ENCODE assay signal across 9 mouse cellular contexts in the genomic region with DNA sequence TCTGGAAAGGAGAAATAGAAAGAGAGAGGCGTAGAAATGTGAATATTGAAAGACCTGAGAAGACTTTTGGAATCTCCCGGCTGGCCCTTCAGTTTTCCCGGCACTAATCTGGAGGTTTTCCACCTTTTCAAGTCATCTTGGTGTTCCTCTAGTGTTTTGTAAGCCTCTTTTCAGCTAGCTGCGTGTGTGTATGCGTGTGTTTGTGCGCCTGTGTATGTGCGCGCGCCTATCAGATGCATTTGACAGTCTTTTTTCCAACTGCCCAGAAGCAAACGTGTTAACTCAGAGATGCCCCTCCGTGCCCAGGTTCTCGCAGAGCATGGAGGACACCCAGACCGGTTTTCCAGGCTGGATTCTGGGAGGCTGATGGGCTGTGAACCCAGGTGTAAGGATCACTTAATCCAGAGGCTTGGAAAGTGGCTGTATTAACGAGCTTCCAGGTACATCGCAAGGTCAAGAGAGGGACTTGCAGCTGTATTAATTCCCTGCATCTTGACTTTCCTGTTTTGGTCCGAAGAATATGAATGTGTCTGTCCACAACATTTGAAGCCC. TPM values are rescaled to one million over a fixed set of nuclear protein-coding genes. Genes with fewer than 3 reads are reported as not detected.
A peak's percentile ranks its signal among the peaks of the same experiment; 100 is the strongest.
DNase-seq lines count a peak whose midpoint lies in the region; ATAC-seq lines count a peak whose summit lies in the region.
"Had no signal": no experiment of that assay in that cellular context is flagged by ENCODE, and none has a peak within 500 bp of the region (broad histone marks: within the 10 kb centered on the region; RNA-seq: fewer than 3 reads in every experiment).

No protein-coding gene starts in this region.

- H3K27me3 ChIP-seq in limb, embryonic 11.5 days (ENCODE audit: control insufficient read depth, insufficient read depth, low read length): peaks cover 29% of the 10 kb centered on the region

- H3K9ac ChIP-seq in limb, embryonic 11.5 days (ENCODE audit: low read length): no peak overlapping the region

- H3K27ac ChIP-seq in limb, embryonic 11.5 days (replicated peaks; ENCODE audit: low read depth, low read length): no peak overlapping the region

- DNase-seq in frontal cortex, adult 2 months (ENCODE audit: extremely low spot score in 1 of 2, low spot score in 1 of 2): no peak
- peak; percentile 15 for DNase-seq in R1 (ENCODE audit: low read depth, low spot score)
- peak; percentile 42 to 48 for DNase-seq in frontal cortex, postnatal 36 days (ENCODE audit: low spot score in 2 of 2)
- DNase-seq in limb, embryonic 11.5 days (ENCODE audit: low spot score): peak; percentile 58
- peak; percentile 38 to 63 for DNase-seq in right cerebral cortex, adult 2 months (ENCODE audit: low spot score in 2 of 2)
- no peak for DNase-seq in spleen, postnatal 4 days (ENCODE audit: low spot score in 2 of 2)
- DNase-seq in urinary bladder, postnatal 10 days (ENCODE audit: low spot score): no peak

- peak overlapping the region; percentile 75 for H3K4me2 ChIP-seq in limb, embryonic 11.5 days (ENCODE audit: low read depth, severe bottlenecking)

- 0 out of 2 replicates have a peak, but pooled peaks cover 6% of the 10 kb centered on the region for H3K4me1 ChIP-seq in limb, embryonic 11.5 days (ENCODE audit: control insufficient read depth, insufficient read depth, low read length)

- H3K9me3 ChIP-seq in limb, embryonic 11.5 days (ENCODE audit: control insufficient read depth, low read length): no peaks in the 10 kb centered on the region

- peak overlapping the region; percentile 48 for H3K4me3 ChIP-seq in limb, embryonic 11.5 days (ENCODE audit: low read depth, low read length)

- no peaks in the 10 kb centered on the region for H3K36me3 ChIP-seq in limb, embryonic 11.5 days (ENCODE audit: control insufficient read depth, insufficient read depth, low read length)

- 3% methylated on average over 16 of the region's 16 CpGs for WGBS in limb, embryonic 11.5 days

- 0 out of 2 replicates have a peak, but pooled peaks have one; percentile 4 for ATAC-seq in frontal cortex, adult (ENCODE audit: low TSS enrichment)
- no peak for ATAC-seq in limb, embryonic 11.5 days (ENCODE audit: insufficient number of reproducible peaks, low FRiP score, low TSS enrichment, low read depth)

RNA-seq across cellular contexts. Expression of a gene that starts 0.8 kb away (rescaled TPM):
- 38.2 and 39.1 TPM in 2 replicates for polyA plus RNA-seq in frontal cortex, adult 2 months (2012; rRNA removed)
- 0.41 and 0.76 TPM in 2 replicates for polyA plus RNA-seq in limb, embryonic 11.5 days (2014; fragmentation: Nextera tagmentation; extraction: Ambion mirVana)
- polyA plus RNA-seq: C2C12 had no signal

Comparison
In these comparisons a context has a peak if more than half of its experiments do, and no peak if none do; other contexts are left out.
1. DNase-seq: peak in R1 (single experiment), frontal cortex, postnatal 36 days (2 of 2), limb, embryonic 11.5 days (single experiment) and right cerebral cortex, adult 2 months (2 of 2); none in frontal cortex, adult 2 months (0 of 2), spleen, postnatal 4 days (0 of 2) and urinary bladder, postnatal 10 days (single experiment).
2. RNA of a gene that starts 0.8 kb away (polyA plus RNA-seq): 38.2 to 39.1 TPM in frontal cortex, adult 2 months; 0.41 to 0.76 TPM in limb, embryonic 11.5 days; every median in the first group is over 10 times any median in the second.